Mouse (Mus musculus): ENCODE measurements around the gene Drc3. TPM values are rescaled to one million over a fixed set of nuclear protein-coding genes. Genes with fewer than 3 reads are reported as not detected.

Drc3 gene
- polyA plus RNA-seq, 1 experiment from 2014 or later = 2.2 TPM

Other genes starting within 250 kb of the Drc3 start
- 12.4 and 12.5 TPM in 2 replicates for gene Rai1, start 248.3 kb upstream of the Drc3 start, polyA plus RNA-seq (2015; fragmentation: Nextera tagmentation; extraction: Ambion mirVana)
- gene Srebf1, start 130.7 kb upstream of the Drc3 start, polyA plus RNA-seq (2015; fragmentation: Nextera tagmentation; extraction: Ambion mirVana) = 81.0 and 95.2 TPM in 2 replicates
- gene Tom1l2, start 424 bp upstream of the Drc3 start, polyA plus RNA-seq (2015; fragmentation: Nextera tagmentation; extraction: Ambion mirVana) = 29.6 and 33.8 TPM in 2 replicates
- gene Gid4, start 63.8 kb downstream of the Drc3 start, polyA plus RNA-seq (2015; fragmentation: Nextera tagmentation; extraction: Ambion mirVana) = 20.4 and 22.4 TPM in 2 replicates
- 72.0 and 78.9 TPM in 2 replicates for gene Atpaf2, start 65.1 kb downstream of the Drc3 start, polyA plus RNA-seq (2015; fragmentation: Nextera tagmentation; extraction: Ambion mirVana)
- 102 and 107 TPM in 2 replicates for gene Drg2, start 101.3 kb downstream of the Drc3 start, polyA plus RNA-seq (2015; fragmentation: Nextera tagmentation; extraction: Ambion mirVana)
- 0.06 TPM in 2 replicates for gene Myo15, start 116.0 kb downstream of the Drc3 start, polyA plus RNA-seq (2015; fragmentation: Nextera tagmentation; extraction: Ambion mirVana)
- gene Alkbh5, start 183.1 kb downstream of the Drc3 start, polyA plus RNA-seq (2015; fragmentation: Nextera tagmentation; extraction: Ambion mirVana) = 25.9 and 33.0 TPM in 2 replicates

All from intestine, embryonic 16.5 days (tissue).